Mouse (Mus musculus) left cerebral cortex, postnatal 4 days (tissue): Measurements from ENCODE around the gene Prr5l. TPM values are rescaled to one million over a fixed set of nuclear protein-coding genes. Genes with fewer than 3 reads are reported as not detected.

Experiments used
- DNase-seq: peaks from one replicate; pipeline ENCODE4 v3.0.0-alpha.2; 2022
- intact Hi-C: fragments of 180-260 bp; cut with DNase I; formaldehyde crosslinking; loops from one replicate; pipeline ENCODE4 v1.15.1; 2025
- total RNA-seq, 2 experiments: library from RNA; stranded (reverse); gene quantifications; 2 replicates each; pipeline ENCODE4 v1.2.3; 2021

Prr5l gene
- total RNA-seq, 2 experiments from 2014 or later, result 3.0 to 5.3 TPM

DNA sequence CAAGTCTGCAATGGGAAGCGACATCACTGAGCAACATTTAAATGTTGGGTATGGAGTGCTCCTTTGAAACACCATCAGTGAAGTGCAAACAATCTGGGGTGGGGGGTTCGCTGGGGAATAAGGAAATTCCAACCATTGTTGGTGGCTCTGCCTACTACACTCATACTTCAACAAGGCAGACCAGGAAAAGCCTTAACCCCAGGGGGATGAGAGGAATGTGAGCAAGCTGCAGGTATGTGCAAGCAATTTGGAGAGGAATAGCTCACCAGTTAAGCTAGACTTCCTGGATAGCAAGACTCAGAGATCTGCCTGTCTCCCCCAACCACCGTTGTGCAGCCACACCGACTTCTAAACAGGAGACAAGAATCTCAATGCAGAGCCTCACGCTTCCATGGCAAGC, 142.9 kb downstream of the Prr5l start:
- DNase-seq, result no peak
- intact Hi-C loops, result no loop called here

DNA sequence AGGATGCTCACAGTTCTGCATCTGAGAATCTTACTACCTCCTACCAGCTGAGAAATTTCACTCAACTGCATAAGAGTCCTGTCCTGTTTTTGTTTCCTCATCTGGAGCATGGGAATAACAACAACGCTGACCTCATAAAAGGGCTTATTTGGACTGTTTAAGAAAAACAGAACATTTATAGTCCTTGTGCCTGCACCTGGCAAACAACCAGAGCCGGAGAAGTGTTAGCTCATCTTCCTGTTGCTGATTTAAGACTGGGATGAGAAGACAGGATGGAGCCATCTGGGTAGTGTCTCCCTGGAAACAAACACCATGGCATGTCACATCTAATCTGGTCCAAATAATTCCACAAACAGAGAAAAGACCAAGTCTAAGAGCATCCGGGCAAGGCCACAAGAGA, 149.3 kb downstream of the Prr5l start:
- intact Hi-C loops, result no loop called here

DNA sequence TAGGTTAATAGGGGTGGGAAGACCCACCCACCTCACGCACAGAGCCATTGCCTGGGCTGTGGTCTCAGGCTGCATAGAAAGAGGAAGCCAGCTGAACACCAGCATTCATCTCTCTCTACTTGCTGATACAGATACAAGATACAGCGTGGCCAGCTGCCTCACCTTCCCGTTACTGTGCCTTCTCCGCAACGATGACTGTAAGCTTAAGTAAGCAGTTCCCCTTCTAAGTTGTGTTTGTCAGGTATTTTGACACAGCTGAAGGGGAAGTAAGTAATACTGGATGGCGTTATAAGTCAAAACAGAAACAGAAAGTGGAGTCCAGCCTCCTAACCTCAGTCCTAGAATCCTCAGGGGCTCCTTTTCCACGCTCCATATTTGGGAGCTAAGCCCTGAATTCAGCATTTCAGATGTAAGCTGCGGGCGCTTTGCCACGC, 150.0 kb downstream of the Prr5l start:
- intact Hi-C loops, result no loop called here
- no peak for DNase-seq

More for the DNA sequence above, 149.3 kb downstream of the Prr5l start:
- DNase-seq, result no peak

GRCm38 (mm10) chr2:101730972-101731371, 151.9 kb downstream of the Prr5l start:
- intact Hi-C loops, result no loop called here
- DNase-seq, result peak; percentile 17

GRCm38 (mm10) chr2:101729472-101729871, 153.4 kb downstream of the Prr5l start:
- DNase-seq, result no peak
- intact Hi-C loops, result no loop called here

DNA sequence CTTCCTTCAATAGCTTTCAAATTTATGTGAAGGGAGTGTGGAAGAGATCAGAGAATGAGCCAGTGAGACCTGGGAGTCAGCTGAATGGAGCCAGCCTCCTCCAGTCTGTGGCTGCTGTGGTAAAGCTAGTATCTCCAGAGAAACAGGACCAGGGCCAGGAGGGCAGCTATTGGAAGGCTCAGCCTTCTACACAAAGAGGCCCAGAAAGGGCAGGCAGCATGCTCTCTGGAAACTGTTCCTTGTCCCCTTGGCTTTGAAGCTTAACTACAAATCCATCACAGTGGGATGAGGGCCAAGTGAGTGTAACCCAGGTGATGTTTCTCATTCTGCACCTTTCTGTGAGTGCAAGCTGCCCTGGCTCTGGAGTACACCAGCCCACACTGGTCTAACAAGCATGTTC, 155.0 kb downstream of the Prr5l start:
- intact Hi-C loops, result no loop called here
- no peak for DNase-seq

DNA sequence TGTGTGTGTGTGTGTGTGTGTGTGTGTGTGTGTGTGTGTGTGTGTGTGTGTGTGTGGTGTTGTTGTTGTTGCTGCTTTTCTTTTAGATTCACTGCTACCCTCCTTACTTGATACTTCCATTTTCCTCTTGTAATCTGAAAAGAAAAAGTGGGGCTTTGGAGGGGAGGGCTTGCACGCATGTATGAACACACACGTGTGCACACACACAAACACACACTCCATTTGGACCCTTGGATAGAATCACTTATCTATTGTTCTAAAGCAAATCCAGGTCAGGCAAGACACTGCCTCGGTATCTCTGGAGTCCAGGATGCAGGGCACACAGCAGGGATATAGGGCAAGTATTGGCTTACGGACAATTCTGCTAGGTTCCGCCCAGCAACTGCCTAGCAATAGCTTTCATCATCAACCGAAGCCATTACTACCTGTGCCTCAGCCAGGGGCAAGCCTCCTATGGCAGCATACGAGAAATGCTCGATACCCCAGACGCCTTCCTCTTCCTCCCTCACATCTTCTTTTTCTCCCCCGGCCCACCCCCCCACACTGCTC, 159.4 kb downstream of the Prr5l start:
- no peak for DNase-seq
- intact Hi-C loops, result loop anchor here (5.0 kb wide), 1 partner anchor 74 kb away; no protein-coding TSS in a partner anchor

GRCm38 (mm10) chr2:101722370-101723332, 160.2 kb downstream of the Prr5l start:
- DNase-seq, result peak; percentile 38

DNA sequence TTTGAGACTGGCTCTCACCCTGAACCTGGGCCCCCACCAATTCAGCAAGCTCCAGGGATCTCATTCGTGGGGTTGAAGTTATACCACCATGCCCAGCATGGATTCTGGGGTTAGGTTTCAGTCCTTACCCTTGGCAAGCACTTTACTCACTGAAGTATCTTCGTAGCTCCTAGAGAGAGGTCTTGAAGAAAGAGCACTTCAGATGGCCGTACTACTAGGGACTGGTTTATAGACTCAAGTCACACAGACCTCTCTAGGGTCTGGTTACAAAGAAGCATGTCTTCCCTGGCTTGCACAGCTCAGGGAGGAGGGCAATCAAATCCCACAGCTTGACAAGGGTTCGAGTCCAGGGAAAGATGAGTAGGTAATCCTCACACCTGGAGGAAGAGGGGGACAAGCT, 161.0 kb downstream of the Prr5l start:
- intact Hi-C loops, result loop anchor here (5.0 kb wide), 1 partner anchor 75 kb away; no protein-coding TSS in a partner anchor

More at GRCm38 (mm10) chr2:101722370-101723332, 160.2 kb downstream of the Prr5l start:
- intact Hi-C loops, result loop anchor here (5.0 kb wide), 1 partner anchor 75 kb away; no protein-coding TSS in a partner anchor

DNA sequence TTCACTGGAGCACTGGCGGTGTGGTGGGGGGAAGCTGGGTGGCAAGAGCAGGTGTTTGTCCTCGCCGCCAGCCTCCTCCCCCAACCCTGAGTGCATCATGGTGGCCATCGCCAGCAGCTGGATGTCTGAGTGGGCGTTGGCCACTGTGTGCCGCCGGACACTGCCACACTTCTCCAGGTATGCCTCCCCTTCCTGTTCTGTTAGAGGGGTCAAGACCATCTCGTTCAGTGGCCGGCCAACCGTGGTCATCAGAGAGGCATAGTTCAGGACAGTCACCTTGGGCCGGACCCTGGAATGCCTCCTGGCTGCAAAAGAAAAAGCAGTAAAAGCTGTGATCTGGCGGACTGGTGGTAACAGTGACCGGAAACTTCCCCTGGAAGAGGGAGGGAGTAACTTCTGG, 165.7 kb downstream of the Prr5l start:
- no peak for DNase-seq
- intact Hi-C loops, result no loop called here

More for the DNA sequence above, 161.0 kb downstream of the Prr5l start:
- DNase-seq, result no peak

- DNase-seq, result peak; percentile 33
- intact Hi-C loops, result no loop called here
Measured at GRCm38 (mm10) chr2:101715650-101716323, 167.0 kb downstream of the Prr5l start.

GRCm38 (mm10) chr2:101711608-101712007, 171.2 kb downstream of the Prr5l start:
- intact Hi-C loops, result no loop called here
- no peak for DNase-seq

DNA sequence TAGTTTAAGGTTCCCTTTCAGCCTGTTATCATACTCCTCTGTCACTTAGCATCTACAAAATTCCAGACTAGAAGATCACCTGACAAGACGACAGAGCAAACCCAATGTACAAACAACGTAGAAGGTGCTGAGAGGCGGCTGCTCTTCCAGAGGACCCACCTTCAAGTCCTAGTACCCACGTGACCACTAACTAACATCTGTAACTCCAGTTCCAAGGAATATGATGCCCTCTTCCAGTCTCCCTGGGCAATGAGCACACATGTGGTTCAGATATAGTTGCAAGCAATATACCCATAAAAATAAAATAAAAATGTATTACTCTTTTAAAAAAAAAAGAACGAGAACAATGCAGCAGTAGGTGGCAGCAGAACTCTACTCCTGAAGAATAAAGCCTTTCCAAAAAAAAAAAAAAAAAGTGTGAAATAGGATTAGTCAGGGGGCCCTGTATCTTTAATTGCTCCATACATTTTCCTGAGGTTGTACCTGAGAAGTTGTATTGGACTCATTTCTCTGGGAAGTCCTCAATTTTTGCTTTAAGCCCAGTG, 176.8 kb downstream of the Prr5l start:
- intact Hi-C loops, result loop anchor here (5.0 kb wide), 1 partner anchor 746 kb away; the partner anchor contains the start of gene Fjx1
- DNase-seq, result no peak

DNA sequence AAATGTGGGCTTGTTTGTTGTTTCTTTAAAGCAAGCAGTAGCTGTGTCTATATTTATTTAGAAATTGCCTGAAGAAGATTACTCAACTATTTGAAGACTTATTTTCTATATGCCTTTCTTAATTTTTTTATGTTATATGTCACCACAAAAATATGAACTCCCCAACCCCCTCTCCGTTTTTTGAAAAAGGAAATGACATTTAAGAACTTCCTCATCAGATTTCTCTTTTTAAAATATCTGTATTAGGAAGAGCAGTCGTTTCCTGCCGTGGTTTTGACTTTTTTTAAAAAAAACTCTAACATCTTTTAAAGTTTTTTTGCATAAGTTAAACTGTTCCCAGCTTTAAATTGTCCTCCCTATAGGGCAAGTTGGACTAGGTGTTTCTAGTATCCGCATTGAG, 183.5 kb downstream of the Prr5l start:
- intact Hi-C loops, result loop anchor here (10.0 kb wide), 2 partner anchors 176 to 1386 kb away; no protein-coding TSS in a partner anchor
- DNase-seq, result no peak

DNA sequence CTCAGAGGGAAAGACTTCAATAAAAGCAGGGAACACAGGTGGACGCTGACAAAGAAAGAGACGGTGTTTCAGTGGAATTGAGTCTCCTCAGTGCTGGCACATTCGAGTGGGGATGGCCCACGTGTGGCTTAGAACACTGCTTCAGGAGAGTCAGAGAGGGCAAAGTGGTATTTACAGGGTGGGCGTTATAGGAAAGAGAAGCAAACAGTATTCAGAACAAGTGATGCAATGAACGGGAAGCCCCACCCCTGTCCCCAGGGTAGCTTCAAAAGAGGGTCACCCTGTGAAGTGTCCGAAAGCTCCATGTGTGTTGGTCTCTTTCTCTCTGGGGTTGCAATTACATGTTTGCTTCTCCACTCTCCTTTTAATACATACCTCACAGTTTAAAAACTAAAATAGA, 187.2 kb downstream of the Prr5l start:
- no peak for DNase-seq
- intact Hi-C loops, result loop anchor here (10.0 kb wide), 2 partner anchors 179 to 1389 kb away; no protein-coding TSS in a partner anchor

DNA sequence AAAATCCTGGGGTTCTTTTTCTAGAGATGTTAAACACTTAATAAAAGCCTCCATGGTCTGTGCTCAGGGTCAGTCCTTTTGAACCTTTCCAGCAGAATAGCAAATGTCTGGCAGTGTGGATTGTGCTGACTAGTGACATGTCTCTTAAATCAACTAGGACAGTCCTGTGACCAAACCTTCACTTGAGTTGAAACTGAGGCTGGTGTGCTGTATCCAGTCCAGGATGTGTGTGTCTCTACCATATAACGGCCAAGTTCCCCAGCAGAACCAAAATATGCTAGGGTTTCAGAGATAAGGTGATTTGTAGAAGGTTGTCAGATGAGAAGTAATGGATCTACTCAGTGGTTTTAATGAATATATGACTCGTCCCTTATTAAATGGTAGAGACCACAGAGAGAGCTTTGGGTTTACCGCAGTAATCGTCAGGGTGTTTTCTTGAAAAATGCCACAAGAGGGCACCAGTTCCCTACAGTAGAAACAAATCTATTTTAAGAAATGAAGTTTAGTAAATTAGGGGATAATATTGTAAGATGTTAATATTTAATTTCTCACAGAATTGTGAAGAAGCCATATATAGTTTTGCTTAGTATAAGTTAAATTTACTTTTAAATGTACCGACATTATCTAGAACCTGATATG, 189.1 kb downstream of the Prr5l start:
- no peak for DNase-seq
- intact Hi-C loops, result loop anchor here (5.0 to 10.0 kb wide), 3 partner anchors 181 to 1391 kb away; partner anchors contain the start of gene Fjx1

GRCm38 (mm10) chr2:101693043-101693442, 189.8 kb downstream of the Prr5l start:
- no peak for DNase-seq
- intact Hi-C loops, result loop anchor here (5.0 to 10.0 kb wide), 3 partner anchors 182 to 1392 kb away; partner anchors contain the start of gene Fjx1

DNA sequence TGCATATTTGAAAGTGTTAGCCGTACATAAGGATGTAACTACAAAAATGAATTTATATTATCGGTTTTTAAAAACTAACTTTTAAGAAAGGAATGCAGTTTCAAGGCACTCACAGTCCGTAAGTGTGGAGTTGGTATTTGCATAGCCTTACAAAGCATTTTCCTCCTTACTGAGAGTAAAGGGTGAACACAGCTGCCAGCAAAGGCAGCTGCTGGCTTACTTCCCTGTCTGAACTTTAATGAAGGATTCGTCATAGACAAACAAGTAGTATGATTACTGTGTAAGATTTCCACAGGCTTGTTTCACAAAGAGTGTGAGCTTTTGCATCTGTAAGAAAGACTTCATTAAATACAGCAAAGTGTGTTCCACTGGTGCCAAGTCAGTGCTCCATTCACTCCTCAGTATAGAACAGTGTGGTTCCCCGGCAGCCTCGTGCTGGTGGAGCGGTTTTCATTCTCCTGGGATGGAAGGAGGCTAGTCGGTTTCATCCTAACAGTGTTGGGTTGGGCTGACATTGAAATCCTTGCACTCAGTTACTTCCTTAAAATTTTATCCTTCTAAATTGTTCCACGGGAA, 192.5 kb downstream of the Prr5l start:
- intact Hi-C loops, result loop anchor here (5.0 to 10.0 kb wide), 3 partner anchors 184 to 1394 kb away; partner anchors contain the start of gene Fjx1
- DNase-seq, result no peak

DNA sequence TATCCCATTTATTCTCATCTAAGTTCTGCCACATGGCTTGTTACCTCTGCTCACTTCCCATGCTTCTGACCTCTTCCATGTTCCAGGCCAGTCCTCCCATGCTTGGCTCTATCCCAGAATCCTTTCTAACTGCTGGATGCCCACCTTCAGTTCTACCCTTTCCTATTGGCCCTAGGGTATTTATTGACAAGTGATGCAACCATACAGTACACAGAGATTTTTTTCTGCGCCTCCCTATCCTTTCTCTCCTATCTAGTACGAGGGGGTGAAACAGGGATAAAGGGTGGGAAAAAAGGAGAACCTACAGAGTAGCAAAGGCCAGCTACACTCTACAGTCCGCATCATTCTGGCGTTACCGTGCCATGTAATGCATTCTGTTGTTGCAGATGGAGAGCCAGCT, 194.8 kb downstream of the Prr5l start:
- DNase-seq, result no peak
- intact Hi-C loops, result no loop called here
